Mouse (Mus musculus): Measurements from ENCODE around the gene Trabd2b. TPM values are rescaled to one million over a fixed set of nuclear protein-coding genes. Genes with fewer than 3 reads are reported as not detected.

Gene Trabd2b
- polyA plus RNA-seq, 1 experiment, result 1.6 TPM

DNA sequence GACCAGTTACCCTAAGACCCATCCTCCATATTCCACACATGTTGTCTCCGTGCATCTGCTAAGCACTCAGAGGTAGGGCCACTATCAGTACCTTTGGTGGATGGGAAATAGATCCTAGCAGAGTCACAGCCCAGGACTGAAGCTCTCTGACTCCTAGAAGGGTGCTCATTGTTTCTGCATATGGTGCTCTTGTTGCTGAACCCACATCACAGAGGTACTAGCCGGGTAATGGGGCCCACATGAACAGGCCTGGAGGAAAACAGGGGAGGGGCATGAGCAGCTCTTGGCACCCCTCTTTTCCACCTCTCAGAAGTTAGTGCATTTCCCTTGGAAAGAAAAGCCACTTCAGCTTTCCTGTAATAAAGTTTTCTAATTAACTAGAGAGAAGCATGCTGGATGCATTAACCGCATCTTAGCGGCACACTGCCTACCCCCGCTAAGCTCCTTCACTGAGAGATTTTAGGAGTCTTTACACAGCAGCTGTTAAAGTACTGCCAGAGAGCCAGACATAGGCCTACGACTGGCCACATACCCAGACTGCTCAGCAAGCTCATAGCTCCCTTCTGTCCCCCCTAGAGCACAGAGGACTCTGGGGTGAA lies 131.0 kb downstream of the Trabd2b start:
- H3K36me3 ChIP-seq (ENCODE audit: control insufficient read depth, insufficient read depth, low read length), result no peaks in the 10 kb centered on the region
- no peak overlapping the region for H3K27ac ChIP-seq (ENCODE audit: control insufficient read depth, insufficient read depth, low read depth, low read length)
- no peaks in the 10 kb centered on the region for H3K27me3 ChIP-seq (ENCODE audit: control insufficient read depth, insufficient read depth, low read length)

DNA sequence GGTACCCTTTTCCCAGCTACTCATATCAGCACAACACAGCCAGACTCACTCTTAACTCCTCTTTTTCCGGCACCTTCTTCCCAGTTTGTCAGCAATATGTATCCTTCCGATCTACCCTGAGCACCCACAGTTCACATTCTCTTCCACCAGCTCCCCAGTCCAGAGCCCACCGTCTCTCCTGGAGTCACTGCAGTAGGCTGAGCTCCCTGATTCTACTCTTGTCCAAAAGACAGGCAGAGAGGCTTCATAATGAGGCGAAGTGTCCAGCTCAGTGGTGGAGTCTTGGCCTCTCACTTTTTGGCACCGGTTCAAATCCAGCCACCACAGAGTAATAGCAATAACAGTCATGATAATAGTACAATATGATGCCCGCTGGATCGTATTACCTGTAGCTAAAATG lies 133.5 kb downstream of the Trabd2b start:
- H3K36me3 ChIP-seq (ENCODE audit: control insufficient read depth, insufficient read depth, low read length), result no peaks in the 10 kb centered on the region
- no peaks in the 10 kb centered on the region for H3K4me1 ChIP-seq (ENCODE audit: control insufficient read depth, insufficient read depth, low read length)
- H3K4me3 ChIP-seq (ENCODE audit: control insufficient read depth, low read depth, low read length), result no peak overlapping the region
- H3K27ac ChIP-seq (ENCODE audit: control insufficient read depth, insufficient read depth, low read depth, low read length), result no peak overlapping the region
- TF ChIP-seq POLR2A (IDR thresholded peaks at IDR 0.05; ENCODE audit: control insufficient read depth, low read depth, low read length) (no peak), CTCF (IDR thresholded peaks at IDR 0.05; ENCODE audit: control insufficient read depth, insufficient read depth, insufficient replicate concordance, low read depth, low read length) (no peak)
- H3K27me3 ChIP-seq (ENCODE audit: control insufficient read depth, insufficient read depth, low read length), result no peaks in the 10 kb centered on the region

More for the DNA sequence above, 131.0 kb downstream of the Trabd2b start:
- Histone ChIP-seq H3K4me1 (ENCODE audit: control insufficient read depth, insufficient read depth, low read length) (no peaks in the 10 kb centered on the region; the same call in 1 of the 2 replicates), H3K4me3 (ENCODE audit: control insufficient read depth, low read depth, low read length) (no peak overlapping the region)
- no peak for TF ChIP-seq CTCF (IDR thresholded peaks at IDR 0.05; ENCODE audit: control insufficient read depth, insufficient read depth, insufficient replicate concordance, low read depth, low read length)
- TF ChIP-seq POLR2A (IDR thresholded peaks at IDR 0.05; ENCODE audit: control insufficient read depth, low read depth, low read length), result no peak

- no peaks in the 10 kb centered on the region for H3K27me3 ChIP-seq (ENCODE audit: control insufficient read depth, insufficient read depth, low read length)
- H3K4me3 ChIP-seq (ENCODE audit: control insufficient read depth, low read depth, low read length), result no peak overlapping the region
- H3K4me1 ChIP-seq (ENCODE audit: control insufficient read depth, insufficient read depth, low read length), result no peaks in the 10 kb centered on the region
- no peaks in the 10 kb centered on the region for H3K36me3 ChIP-seq (ENCODE audit: control insufficient read depth, insufficient read depth, low read length)
- TF ChIP-seq POLR2A (IDR thresholded peaks at IDR 0.05; ENCODE audit: control insufficient read depth, low read depth, low read length) (no peak), CTCF (IDR thresholded peaks at IDR 0.05; ENCODE audit: control insufficient read depth, insufficient read depth, insufficient replicate concordance, low read depth, low read length) (no peak)
- H3K27ac ChIP-seq (ENCODE audit: control insufficient read depth, insufficient read depth, low read depth, low read length), result no peak overlapping the region
These were observed 134.7 kb downstream of the Trabd2b start for GRCm38 (mm10) chr4:114541221-114541620.

DNA sequence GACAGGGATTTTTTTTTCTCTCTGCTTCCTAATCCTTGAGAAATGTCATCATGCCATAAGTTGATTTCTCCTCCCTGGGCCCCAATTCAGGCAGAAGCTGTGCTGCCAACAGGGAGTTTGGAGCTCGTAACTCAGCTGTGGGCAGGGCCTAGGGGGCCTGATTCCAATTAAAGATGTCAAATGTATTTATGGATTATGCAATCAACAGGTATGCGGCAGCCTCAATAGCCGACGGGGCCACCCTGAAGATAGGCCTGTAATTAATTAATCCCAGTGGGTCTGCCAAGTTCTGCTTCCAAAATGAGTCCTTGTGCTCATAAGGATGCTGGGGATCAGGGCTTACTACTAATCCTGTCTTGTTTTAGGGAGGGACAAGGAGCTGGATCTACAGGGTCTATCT lies 135.6 kb downstream of the Trabd2b start:
- Histone ChIP-seq H3K4me3 (ENCODE audit: control insufficient read depth, low read depth, low read length) (no peak overlapping the region), H3K27me3 (ENCODE audit: control insufficient read depth, insufficient read depth, low read length) (no peaks in the 10 kb centered on the region), H3K27ac (ENCODE audit: control insufficient read depth, insufficient read depth, low read depth, low read length) (no peak overlapping the region), H3K36me3 (ENCODE audit: control insufficient read depth, insufficient read depth, low read length) (no peaks in the 10 kb centered on the region), H3K4me1 (ENCODE audit: control insufficient read depth, insufficient read depth, low read length) (no peaks in the 10 kb centered on the region)
- no peak for TF ChIP-seq POLR2A (IDR thresholded peaks at IDR 0.05; ENCODE audit: control insufficient read depth, low read depth, low read length)
- TF ChIP-seq CTCF (IDR thresholded peaks at IDR 0.05; ENCODE audit: control insufficient read depth, insufficient read depth, insufficient replicate concordance, low read depth, low read length), result no peak

GRCm38 (mm10) chr4:114545481-114546200 lies 139.1 kb downstream of the Trabd2b start:
- H3K27ac ChIP-seq (ENCODE audit: control insufficient read depth, insufficient read depth, low read depth, low read length), result no peak overlapping the region
- TF ChIP-seq CTCF (IDR thresholded peaks at IDR 0.05; ENCODE audit: control insufficient read depth, insufficient read depth, insufficient replicate concordance, low read depth, low read length), result no peak
- no peak for TF ChIP-seq POLR2A (IDR thresholded peaks at IDR 0.05; ENCODE audit: control insufficient read depth, low read depth, low read length)
- no peaks in the 10 kb centered on the region for H3K4me1 ChIP-seq (ENCODE audit: control insufficient read depth, insufficient read depth, low read length)
- H3K4me3 ChIP-seq (ENCODE audit: control insufficient read depth, low read depth, low read length), result no peak overlapping the region
- H3K36me3 ChIP-seq (ENCODE audit: control insufficient read depth, insufficient read depth, low read length), result no peaks in the 10 kb centered on the region
- no peaks in the 10 kb centered on the region for H3K27me3 ChIP-seq (ENCODE audit: control insufficient read depth, insufficient read depth, low read length)

- Histone ChIP-seq H3K36me3 (ENCODE audit: control insufficient read depth, insufficient read depth, low read length) (no peaks in the 10 kb centered on the region), H3K27me3 (ENCODE audit: control insufficient read depth, insufficient read depth, low read length) (no peaks in the 10 kb centered on the region), H3K4me3 (ENCODE audit: control insufficient read depth, low read depth, low read length) (no peak overlapping the region), H3K27ac (ENCODE audit: control insufficient read depth, insufficient read depth, low read depth, low read length) (no peak overlapping the region), H3K4me1 (ENCODE audit: control insufficient read depth, insufficient read depth, low read length) (no peaks in the 10 kb centered on the region)
- no peak for TF ChIP-seq POLR2A (IDR thresholded peaks at IDR 0.05; ENCODE audit: control insufficient read depth, low read depth, low read length)
- TF ChIP-seq CTCF (IDR thresholded peaks at IDR 0.05; ENCODE audit: control insufficient read depth, insufficient read depth, insufficient replicate concordance, low read depth, low read length), result no peak
These were observed 141.3 kb downstream of the Trabd2b start for GRCm38 (mm10) chr4:114547658-114548448.

DNA sequence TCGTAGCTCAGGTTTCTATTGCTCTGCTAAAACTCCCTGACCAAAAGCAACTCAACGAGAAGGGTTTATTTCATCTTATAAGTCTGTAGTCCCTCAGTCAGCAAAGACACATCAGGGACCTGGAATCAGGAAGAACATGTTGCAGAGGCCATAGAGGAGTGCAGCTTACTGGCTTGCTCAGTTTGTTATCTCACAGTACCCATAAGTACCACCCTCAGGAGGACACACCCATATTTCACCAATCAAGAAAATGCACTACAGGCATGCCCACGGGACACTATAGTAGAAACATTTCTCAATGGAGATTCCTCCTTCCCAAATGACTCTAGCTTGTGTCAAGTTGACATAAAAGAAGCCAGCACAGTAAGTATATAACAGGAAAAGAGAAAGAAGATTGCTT lies 143.0 kb downstream of the Trabd2b start:
- Histone ChIP-seq H3K27ac (ENCODE audit: control insufficient read depth, insufficient read depth, low read depth, low read length) (no peak overlapping the region), H3K27me3 (ENCODE audit: control insufficient read depth, insufficient read depth, low read length) (no peaks in the 10 kb centered on the region), H3K4me1 (ENCODE audit: control insufficient read depth, insufficient read depth, low read length) (no peaks in the 10 kb centered on the region), H3K36me3 (ENCODE audit: control insufficient read depth, insufficient read depth, low read length) (no peaks in the 10 kb centered on the region), H3K4me3 (ENCODE audit: control insufficient read depth, low read depth, low read length) (no peak overlapping the region)
- TF ChIP-seq CTCF (IDR thresholded peaks at IDR 0.05; ENCODE audit: control insufficient read depth, insufficient read depth, insufficient replicate concordance, low read depth, low read length) (no peak), POLR2A (IDR thresholded peaks at IDR 0.05; ENCODE audit: control insufficient read depth, low read depth, low read length) (no peak)

Measured in testis, adult 2 months (tissue).